Mouse (Mus musculus): ENCODE results near the gene Sept6. TPM values are rescaled to one million over a fixed set of nuclear protein-coding genes. Genes with fewer than 3 reads are reported as not detected.

The Sept6 gene
- 10.8 TPM for polyA plus RNA-seq (2021)

GRCm38 (mm10) chrX:36991694-36992093, at the start of gene Sept6:
TSS of gene Sept6 (minus strand) at chrX:36991794.
- DNase-seq (ENCODE audit: low read depth, low spot score) (no peak), ATAC-seq (no peak)
- H3K27me3 ChIP-seq: peaks cover 15% of the 10 kb centered on the region
- in situ Hi-C loops (cut with MboI; ENCODE audit: low pct_unique_long_range_greater_than_20kb): no loop called here
- TF ChIP-seq CTCF (IDR thresholded peaks at IDR 0.05): no peak
- POLR2A ChIA-PET: no interaction called here
- CTCF ChIA-PET: no interaction called here

DNA sequence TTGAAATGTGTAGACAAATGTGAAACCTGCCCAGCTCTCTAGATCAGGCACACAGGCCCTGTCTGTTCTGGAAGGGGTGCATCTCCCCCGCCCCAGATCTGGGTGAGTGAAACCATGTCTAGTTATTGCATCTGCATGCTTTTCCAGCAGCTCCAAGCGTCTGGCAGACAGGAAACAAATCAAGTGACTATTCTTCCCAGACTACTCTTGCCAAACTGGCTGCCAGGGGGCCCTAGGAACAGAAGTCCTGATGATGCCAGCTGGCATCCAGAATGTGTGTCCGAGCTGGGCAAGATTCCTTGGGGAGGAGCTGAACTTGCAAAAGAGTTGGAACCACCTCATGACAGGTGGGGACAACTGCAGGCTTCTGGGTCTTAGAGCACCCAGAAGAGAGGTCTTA, 36.8 kb upstream of the Sept6 start:
- ATAC-seq (no peak), DNase-seq (ENCODE audit: low read depth, low spot score) (no peak)
- POLR2A ChIA-PET: no interaction called here
- no peak for TF ChIP-seq CTCF (IDR thresholded peaks at IDR 0.05)
- in situ Hi-C loops (cut with MboI; ENCODE audit: low pct_unique_long_range_greater_than_20kb): no loop called here
- CTCF ChIA-PET: interaction anchor here (1.0 kb wide), 1 partner anchor 99 kb away, joined by 4 read pairs; no protein-coding TSS in a partner anchor
- peaks cover 11% of the 10 kb centered on the region for H3K27me3 ChIP-seq

GRCm38 (mm10) chrX:37023652-37024309, 32.2 kb upstream of the Sept6 start:
- DNase-seq (ENCODE audit: low read depth, low spot score) (no peak), ATAC-seq (no peak)
- peaks cover 14% of the 10 kb centered on the region for H3K27me3 ChIP-seq
- ChIA-PET POLR2A (no interaction called here), CTCF (interaction anchor here (0.7 to 2.2 kb wide), 10 partner anchors 10 to 120 kb away, joined by 3 to 11 read pairs (median 3); no protein-coding TSS in a partner anchor)
- TF ChIP-seq CTCF (IDR thresholded peaks at IDR 0.05): no peak
- in situ Hi-C loops (cut with MboI; ENCODE audit: low pct_unique_long_range_greater_than_20kb): no loop called here

DNA sequence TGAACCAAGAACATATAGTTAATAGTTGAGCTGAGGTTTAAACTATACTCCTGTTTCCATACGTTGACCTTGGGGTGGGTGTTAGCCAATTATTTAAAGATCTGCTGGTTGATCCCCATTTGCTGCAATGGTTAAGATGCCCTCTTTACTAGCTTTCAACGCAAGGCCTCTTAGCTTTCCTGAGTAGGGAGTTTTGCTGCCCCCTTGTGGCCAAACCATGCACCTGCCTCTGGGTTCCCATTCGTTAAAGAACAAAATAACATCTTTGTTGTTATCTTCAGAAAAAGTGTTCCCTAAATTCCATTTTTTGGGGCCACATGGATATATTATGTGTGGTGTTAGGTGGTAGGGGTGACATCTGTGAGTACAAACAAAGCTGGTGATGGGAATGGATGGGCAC, 31.1 kb upstream of the Sept6 start:
- ChIA-PET POLR2A (no interaction called here), CTCF (interaction anchor here (0.7 to 2.2 kb wide), 8 partner anchors 9 to 119 kb away, joined by 3 to 11 read pairs (median 4); no protein-coding TSS in a partner anchor)
- H3K27me3 ChIP-seq: peaks cover 14% of the 10 kb centered on the region
- ATAC-seq: no peak
- DNase-seq (ENCODE audit: low read depth, low spot score): no peak
- in situ Hi-C loops (cut with MboI; ENCODE audit: low pct_unique_long_range_greater_than_20kb): no loop called here
- peak; percentile 87 for TF ChIP-seq CTCF (IDR thresholded peaks at IDR 0.05)

GRCm38 (mm10) chrX:37019045-37019444, 27.5 kb upstream of the Sept6 start:
- no peak for ATAC-seq
- H3K27me3 ChIP-seq: peaks cover 3% of the 10 kb centered on the region
- peak; percentile 46 for TF ChIP-seq CTCF (IDR thresholded peaks at IDR 0.05)
- no peak for DNase-seq (ENCODE audit: low read depth, low spot score)
- CTCF ChIA-PET: no interaction called here
- in situ Hi-C loops (cut with MboI; ENCODE audit: low pct_unique_long_range_greater_than_20kb): loop anchor here (5.0 kb wide), 1 partner anchor 92 kb away; no protein-coding TSS in a partner anchor
- POLR2A ChIA-PET: no interaction called here

DNA sequence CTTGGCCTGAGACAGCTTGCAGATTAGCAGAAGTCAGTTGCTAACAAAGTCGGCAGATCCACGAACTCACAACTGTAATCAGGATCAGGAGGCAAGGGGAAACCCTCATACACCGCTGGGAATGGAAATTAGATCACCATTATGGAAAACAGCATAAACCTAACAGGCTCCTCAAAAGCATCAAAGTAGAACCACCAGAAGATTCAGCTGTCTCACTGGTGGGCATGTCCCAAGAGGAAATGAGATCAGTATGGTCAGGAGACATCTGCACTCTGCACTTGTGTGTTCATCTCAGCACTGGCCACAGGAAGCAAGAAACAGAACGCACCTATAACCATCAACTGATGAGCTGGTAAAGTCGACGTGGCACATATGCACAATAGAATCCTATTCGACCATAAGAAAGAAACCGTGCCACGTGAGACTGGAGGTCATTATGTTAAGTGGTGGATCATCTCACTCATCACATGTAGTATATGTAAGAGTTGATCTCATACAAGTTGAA, 26.6 kb upstream of the Sept6 start:
- ChIA-PET POLR2A (no interaction called here), CTCF (no interaction called here)
- no peak for ATAC-seq

GRCm38 (mm10) chrX:37013870-37014269, 22.3 kb upstream of the Sept6 start:
- POLR2A ChIA-PET: no interaction called here
- ATAC-seq (no peak), DNase-seq (ENCODE audit: low read depth, low spot score) (no peak)
- no peak for TF ChIP-seq CTCF (IDR thresholded peaks at IDR 0.05)
- H3K27me3 ChIP-seq: peaks cover 15% of the 10 kb centered on the region
- CTCF ChIA-PET: no interaction called here
- in situ Hi-C loops (cut with MboI; ENCODE audit: low pct_unique_long_range_greater_than_20kb): no loop called here

More for the DNA sequence above, 26.6 kb upstream of the Sept6 start:
- TF ChIP-seq CTCF (IDR thresholded peaks at IDR 0.05): no peak
- DNase-seq (ENCODE audit: low read depth, low spot score): no peak
- in situ Hi-C loops (cut with MboI; ENCODE audit: low pct_unique_long_range_greater_than_20kb): loop anchor here (5.0 kb wide), 1 partner anchor 91 kb away; no protein-coding TSS in a partner anchor
- H3K27me3 ChIP-seq: peaks cover 5% of the 10 kb centered on the region

GRCm38 (mm10) chrX:36991039-36991438, 555 bp downstream of the Sept6 start:
- in situ Hi-C loops (cut with MboI; ENCODE audit: low pct_unique_long_range_greater_than_20kb): no loop called here
- no peak for ATAC-seq
- no peak for TF ChIP-seq CTCF (IDR thresholded peaks at IDR 0.05)
- ChIA-PET POLR2A (no interaction called here), CTCF (no interaction called here)
- DNase-seq (ENCODE audit: low read depth, low spot score): no peak
- H3K27me3 ChIP-seq: peaks cover 19% of the 10 kb centered on the region

- CTCF ChIA-PET: no interaction called here
- DNase-seq (ENCODE audit: low read depth, low spot score) (no peak), ATAC-seq (no peak)
- POLR2A ChIA-PET: no interaction called here
- no peak for TF ChIP-seq CTCF (IDR thresholded peaks at IDR 0.05)
- peaks cover 23% of the 10 kb centered on the region for H3K27me3 ChIP-seq
- in situ Hi-C loops (cut with MboI; ENCODE audit: low pct_unique_long_range_greater_than_20kb): no loop called here
These were observed 1.7 kb downstream of the Sept6 start for GRCm38 (mm10) chrX:36989752-36990404.

DNA sequence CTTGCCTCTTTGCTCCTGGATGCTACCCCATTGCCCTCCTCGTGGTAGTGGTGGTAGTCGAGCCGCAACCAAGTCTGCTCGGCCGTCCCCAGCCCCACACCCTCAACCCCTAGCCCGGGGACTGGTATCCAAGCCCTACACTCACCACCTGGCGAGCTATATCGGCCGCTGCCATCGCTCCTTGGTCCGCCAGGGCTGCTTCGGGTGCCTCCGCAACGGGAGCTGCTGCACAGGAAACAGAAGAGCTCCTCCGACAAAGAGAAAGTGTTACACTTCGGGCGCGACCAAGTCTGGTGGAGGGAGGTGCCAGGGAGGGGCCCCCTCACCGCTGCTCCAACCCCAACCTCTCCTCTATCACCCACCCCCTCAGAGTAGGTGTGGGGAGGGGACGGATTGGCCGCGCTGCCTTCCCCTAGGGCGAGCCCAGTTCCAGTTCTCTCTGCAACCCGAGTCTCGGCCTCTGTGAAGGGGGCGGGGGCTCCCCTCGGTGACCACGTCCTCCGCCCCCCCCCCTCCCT, 2.3 kb downstream of the Sept6 start:
- in situ Hi-C loops (cut with MboI; ENCODE audit: low pct_unique_long_range_greater_than_20kb): no loop called here
- CTCF ChIA-PET: no interaction called here
- TF ChIP-seq CTCF (IDR thresholded peaks at IDR 0.05): no peak
- ATAC-seq (peak; percentile 67), DNase-seq (ENCODE audit: low read depth, low spot score) (no peak)
- peaks cover 23% of the 10 kb centered on the region for H3K27me3 ChIP-seq
- POLR2A ChIA-PET: no interaction called here

- POLR2A ChIA-PET: no interaction called here
- in situ Hi-C loops (cut with MboI; ENCODE audit: low pct_unique_long_range_greater_than_20kb): no loop called here
- ATAC-seq (no peak), DNase-seq (ENCODE audit: low read depth, low spot score) (no peak)
- no peak for TF ChIP-seq CTCF (IDR thresholded peaks at IDR 0.05)
- CTCF ChIA-PET: no interaction called here
- H3K27me3 ChIP-seq: peaks cover 23% of the 10 kb centered on the region
These were observed 2.8 kb downstream of the Sept6 start for GRCm38 (mm10) chrX:36988754-36989153.
